22 mouse cellular contexts compared by ENCODE assay signal in genomic region chr4:39493596-39493995, GRCm38 (mm10). TPM values are rescaled to one million over a fixed set of nuclear protein-coding genes. Genes with fewer than 3 reads are reported as not detected.
DNase-seq lines count a peak whose midpoint lies in the region; ATAC-seq and TF ChIP-seq lines count a peak whose summit lies in the region.
"Had no signal": no experiment of that assay in that cellular context is flagged by ENCODE, and none has a peak within 500 bp of the region (broad histone marks: within the 10 kb centered on the region; RNA-seq: fewer than 3 reads in every experiment).

No protein-coding gene starts in this region.

- H3K4me3 ChIP-seq in lung, postnatal 0 days (ENCODE audit: low read depth, low read length): no peak overlapping the region
- H3K4me3 ChIP-seq: embryonic facial prominence, embryonic 10.5 days; forebrain, embryonic 13.5 days; heart, embryonic 12.5 days; hindbrain, embryonic 10.5 days had no signal

- no peaks in the 10 kb centered on the region for H3K27me3 ChIP-seq in lung, postnatal 0 days (replicated peaks; ENCODE audit: insufficient read depth, low read length)
- H3K27me3 ChIP-seq: forebrain, embryonic 13.5 days; heart, embryonic 12.5 days had no signal

- DNase-seq in left cerebral cortex, adult 18-20 months (ENCODE audit: low spot score in 2 of 2): peak; percentile 4 to 5
- no peak for DNase-seq in left cerebral cortex, adult 11 months (ENCODE audit: low spot score)
- DNase-seq in lung, postnatal 0 days (ENCODE audit: low spot score): peak; percentile 6
- no peak for DNase-seq in lung, postnatal 10 days
- DNase-seq in 416B (ENCODE audit: low read depth): peak; percentile 9
- DNase-seq in kidney, adult 9 months: no peak
- DNase-seq: adrenal gland, adult 2 months; adrenal gland, postnatal 25 days; cerebellum, adult 2 months; cerebellum, postnatal 10 days; forebrain, postnatal 0 days; gastrocnemius, postnatal 14 days had no signal

- H3K4me1 ChIP-seq in lung, postnatal 0 days (ENCODE audit: insufficient read depth, low read depth, low read length): no peaks in the 10 kb centered on the region
- H3K4me1 ChIP-seq: embryonic facial prominence, embryonic 10.5 days; forebrain, embryonic 13.5 days; heart, embryonic 12.5 days; hindbrain, embryonic 10.5 days had no signal

- H3K27ac ChIP-seq in lung, postnatal 0 days (ENCODE audit: low read length): no peak overlapping the region
- H3K27ac ChIP-seq: embryonic facial prominence, embryonic 10.5 days; forebrain, embryonic 13.5 days; hindbrain, embryonic 10.5 days; hindbrain, embryonic 14.5 days had no signal

- no peak for TF ChIP-seq EP300 in lung, postnatal 0 days (IDR thresholded peaks at IDR 0.05)

- WGBS in lung, postnatal 0 days: 38% methylated on average over 1 of the region's 1 CpGs

- no peak overlapping the region for H3K9ac ChIP-seq in lung, postnatal 0 days (replicated peaks; ENCODE audit: low read depth)
- H3K9ac ChIP-seq: forebrain, embryonic 13.5 days; forebrain, postnatal 0 days; heart, embryonic 12.5 days; hindbrain, embryonic 14.5 days had no signal

- no peak overlapping the region for H3K4me2 ChIP-seq in lung, postnatal 0 days (replicated peaks; ENCODE audit: low read depth, low read length)
- H3K4me2 ChIP-seq: forebrain, embryonic 13.5 days; heart, embryonic 12.5 days; hindbrain, embryonic 14.5 days had no signal

- no peak for TF ChIP-seq CTCF in lung, postnatal 0 days (IDR thresholded peaks at IDR 0.05)

- no peaks in the 10 kb centered on the region for H3K9me3 ChIP-seq in lung, postnatal 0 days (ENCODE audit: low read length)
- H3K9me3 ChIP-seq: embryonic facial prominence, embryonic 10.5 days; forebrain, embryonic 13.5 days; heart, embryonic 12.5 days; hindbrain, embryonic 10.5 days had no signal

- ATAC-seq in lung, postnatal 0 days: no peak; the same call in 1 of the 2 replicates
- peak; percentile 46; the same call in 1 of the 2 replicates for ATAC-seq in megakaryocyte progenitor cell, adult 5-6 weeks (replicated peaks; ENCODE audit: poor library complexity)
- ATAC-seq: forebrain, embryonic 13.5 days; forebrain, postnatal 0 days had no signal

- no peaks in the 10 kb centered on the region for H3K36me3 ChIP-seq in lung, postnatal 0 days (ENCODE audit: insufficient read depth, low read length)
- H3K36me3 ChIP-seq: embryonic facial prominence, embryonic 10.5 days; heart, embryonic 12.5 days; hindbrain, embryonic 10.5 days had no signal

RNA-seq across cellular contexts. Expression of gene 1700009N14Rik, which starts 43.5 kb away (rescaled TPM):
- total RNA-seq in left cerebral cortex, adult 18-20 months (2021): not detected
- not detected in 2 replicates for polyA plus RNA-seq in lung, postnatal 0 days (2015; fragmentation: Nextera tagmentation; extraction: Ambion mirVana)
- not detected in 2 replicates for total RNA-seq in megakaryocyte progenitor cell, adult 5-6 weeks (2015)
- not detected in 2 replicates for total RNA-seq in megakaryocyte progenitor cell, adult 5-6 weeks (2017)
- total RNA-seq: adrenal gland, adult 2 months; adrenal gland, postnatal 25 days; forebrain, postnatal 0 days; gastrocnemius, adult 18-20 months; gastrocnemius, postnatal 14 days; heart, adult 8-10 months; heart, postnatal 25 days had no signal
- polyA plus RNA-seq: adrenal gland, adult 2 months; cerebellum, adult 2 months; embryonic facial prominence, embryonic 14.5 days; forebrain, embryonic 13.5 days; forebrain, postnatal 0 days; heart, embryonic 12.5 days; hindbrain, embryonic 10.5 days; hindbrain, embryonic 14.5 days had no signal

Comparison
In these comparisons a context has a peak if more than half of its experiments do, and no peak if none do; other contexts are left out.
1. DNase-seq: peak in left cerebral cortex, adult 18-20 months (2 of 2), lung, postnatal 0 days (single experiment) and 416B (single experiment); none in left cerebral cortex, adult 11 months (single experiment), lung, postnatal 10 days (single experiment) and kidney, adult 9 months (single experiment).